Mouse (Mus musculus) CH12.LX (cell line): ENCODE measurements around the gene Traf3.

Experiments used
- CTCF ChIP-seq, 2 experiments: IDR thresholded peaks in 1 of 2; conservative IDR thresholded peaks in 1 of 2; 2 replicates each; pipeline ENCODE4 v1.5.1; 2011 to 2012; ENCODE audit warnings: low read depth in 2 of 2, low read length in 2 of 2, improper control_type of control experiment in 1 of 2, inconsistent platforms in 1 of 2, mild to moderate bottlenecking in 1 of 2, moderate library complexity in 1 of 2
- MAFK ChIP-seq: IDR thresholded peaks from 2 replicates; pipeline ENCODE4 v1.6.1; 2011; ENCODE audit warnings: low read length, improper control_type of control experiment; ENCODE audit not compliant: insufficient replicate concordance
- PAX5 ChIP-seq: IDR thresholded peaks from 2 replicates; pipeline ENCODE4 v1.6.1; 2012; ENCODE audit warnings: low read length, inconsistent platforms, mixed read lengths
- POLR2A ChIP-seq: IDR thresholded peaks from 2 replicates; pipeline ENCODE4 v1.6.1; 2011; ENCODE audit warnings: low read depth, mild to moderate bottlenecking, improper control_type of control experiment, low read length
- POLR2AphosphoS2 ChIP-seq: IDR thresholded peaks from 2 replicates; pipeline ENCODE4 v1.6.1; 2011; ENCODE audit warnings: low read depth, low read length, improper control_type of control experiment
- RCOR1 ChIP-seq: conservative IDR thresholded peaks from 2 replicates; pipeline ENCODE4 v1.6.1; 2012; ENCODE audit warnings: low read depth, mild to moderate bottlenecking, inconsistent platforms, low read length, improper control_type of control experiment
- SIN3A ChIP-seq: IDR thresholded peaks from 2 replicates; pipeline ENCODE4 v1.6.1; 2012; ENCODE audit warnings: low read length, improper control_type of control experiment, inconsistent platforms
- UBTF ChIP-seq: IDR thresholded peaks from 2 replicates; pipeline ENCODE4 v1.6.1; 2012; ENCODE audit warnings: low read depth, mild to moderate bottlenecking, inconsistent platforms, low read length, improper control_type of control experiment, moderate library complexity
- ZC3H11A ChIP-seq: IDR thresholded peaks from 2 replicates; pipeline ENCODE4 v1.6.1; 2012; ENCODE audit warnings: low read depth, mild to moderate bottlenecking, inconsistent platforms, low read length, improper control_type of control experiment

- TF ChIP-seq PAX5 (no peak), CTCF (conservative IDR thresholded peaks at IDR 0.05 in 1 of 2, IDR thresholded peaks at IDR 0.05 in 1 of 2; ENCODE audit: low read depth in 2 of 2, low read length in 2 of 2) (peak; percentile 68 to 95), SIN3A (no peak), ZC3H11A (no peak), MAFK (no peak), POLR2A (no peak), UBTF (no peak), RCOR1 (no peak), POLR2AphosphoS2 (no peak)
Measured at GRCm38 (mm10) chr12:111272420-111272819, 106.2 kb downstream of the Traf3 start.
